Mouse (Mus musculus): Measurements from ENCODE around the gene Slc4a4.

GRCm38 (mm10) chr5:88975694-88976093 is 89.1 kb downstream of the Slc4a4 start:
- no peak for TF ChIP-seq CTCF (IDR thresholded peaks at IDR 0.05; ENCODE audit: low read depth, low read length)
- TF ChIP-seq POLR2A (IDR thresholded peaks at IDR 0.05; ENCODE audit: extremely low read depth, insufficient read depth, low read length), result no peak
